Mouse (Mus musculus): ENCODE results near the gene Zgrf1. TPM values are rescaled to one million over a fixed set of nuclear protein-coding genes. Genes with fewer than 3 reads are reported as not detected.

The Zgrf1 gene
- polyA plus RNA-seq, 1 experiment from 2014 or later = 2.8 TPM

DNA sequence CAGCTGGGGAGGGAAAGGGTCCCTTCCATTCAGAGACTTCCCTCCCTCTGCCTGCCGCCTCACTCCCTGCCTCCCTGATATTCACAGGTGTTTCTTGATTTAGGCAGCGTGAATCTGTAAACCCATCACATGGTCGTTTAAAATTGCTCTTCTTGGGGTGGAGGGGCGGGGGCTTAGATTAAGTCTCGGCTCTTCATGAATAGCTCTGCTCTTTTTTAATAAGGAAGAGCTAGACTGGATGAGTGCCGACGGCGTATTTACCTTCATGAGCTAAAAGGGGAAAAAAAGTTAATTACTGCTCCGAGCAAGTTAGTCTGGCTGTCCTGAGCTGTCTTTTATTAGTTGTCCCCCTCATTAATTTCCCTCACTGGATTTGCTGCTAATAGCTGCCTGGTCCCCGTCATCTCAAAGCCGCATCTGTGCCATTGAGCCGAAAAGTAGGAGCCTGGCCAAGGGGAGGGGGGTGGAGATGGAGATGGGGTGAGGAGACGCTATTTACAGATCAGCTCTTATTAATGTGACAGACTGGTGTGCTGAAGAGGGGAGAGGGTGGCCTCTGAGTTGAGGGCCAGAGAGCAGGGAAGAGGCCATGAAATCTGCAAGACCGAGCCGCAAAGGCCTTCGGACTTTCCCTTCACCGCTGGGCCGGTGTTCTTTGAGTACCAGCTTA lies 93.0 kb downstream of the Zgrf1 start:
- Histone ChIP-seq H3K36me3 (ENCODE audit: control insufficient read depth, insufficient read depth, low read length) (no peaks in the 10 kb centered on the region), H3K4me2 (ENCODE audit: low read length) (no peak overlapping the region), H3K27me3 (replicated peaks; ENCODE audit: control insufficient read depth, insufficient read depth, low read length) (peaks cover 13% of the 10 kb centered on the region), H3K4me3 (ENCODE audit: low read length) (no peak overlapping the region), H3K27ac (ENCODE audit: low read depth, low read length) (no peak overlapping the region), H3K4me1 (ENCODE audit: control insufficient read depth, insufficient read depth, low read depth, low read length) (no peaks in the 10 kb centered on the region; the same call in 1 of the 2 replicates), H3K9ac (ENCODE audit: low read depth, low read length) (no peak overlapping the region), H3K9me3 (ENCODE audit: control insufficient read depth, low read length) (no peaks in the 10 kb centered on the region)
- ATAC-seq = no peak
- 34% methylated on average over 18 of the region's 18 CpGs for WGBS

DNA sequence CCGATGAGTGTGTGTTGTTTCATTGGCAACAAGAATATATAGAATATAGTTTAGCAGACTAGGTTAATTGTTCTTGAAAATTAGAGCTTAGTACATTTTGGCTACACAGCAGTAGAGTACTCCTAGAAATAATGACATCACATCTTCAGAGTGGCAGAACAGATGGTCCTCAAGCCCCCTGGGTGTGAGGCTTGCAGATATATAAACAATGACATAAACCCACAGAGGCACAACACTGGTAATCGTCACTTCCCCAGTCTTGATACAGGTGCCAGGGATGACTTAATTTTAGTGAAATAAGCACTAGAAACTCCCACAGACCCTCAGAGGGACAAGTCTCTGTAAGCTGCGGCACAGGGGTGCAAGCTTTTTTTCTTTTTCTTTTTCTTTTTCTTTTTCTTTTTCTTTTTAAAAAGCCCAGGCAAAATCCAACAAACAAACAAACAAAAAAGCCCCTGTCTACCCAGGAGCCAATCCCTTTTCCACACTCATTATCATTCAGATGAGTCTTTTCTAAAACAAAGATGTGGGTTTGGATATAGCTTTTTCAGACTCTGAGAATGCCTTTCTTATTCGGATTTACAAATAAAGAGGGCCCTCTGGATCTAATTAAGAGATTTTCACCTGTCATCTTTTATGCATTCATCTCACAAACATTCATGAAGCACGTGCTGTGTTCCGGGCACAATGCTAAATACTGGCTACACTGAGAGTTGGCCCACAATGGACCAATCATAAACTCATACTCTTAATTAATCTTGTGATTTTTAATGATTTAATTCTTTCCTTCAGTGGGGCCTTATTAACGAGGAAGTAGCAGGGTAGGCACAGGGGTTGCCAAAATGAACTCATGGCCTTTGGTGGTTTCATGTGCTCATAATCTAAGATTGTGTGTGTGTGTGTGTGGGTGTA lies 98.7 kb downstream of the Zgrf1 start:
- Histone ChIP-seq H3K4me2 (ENCODE audit: low read length) (no peak overlapping the region), H3K27me3 (replicated peaks; ENCODE audit: control insufficient read depth, insufficient read depth, low read length) (no peaks in the 10 kb centered on the region; the same call in 1 of the 2 replicates), H3K4me1 (ENCODE audit: control insufficient read depth, insufficient read depth, low read depth, low read length) (no peaks in the 10 kb centered on the region), H3K9ac (ENCODE audit: low read depth, low read length) (no peak overlapping the region), H3K9me3 (ENCODE audit: control insufficient read depth, low read length) (no peaks in the 10 kb centered on the region), H3K27ac (ENCODE audit: low read depth, low read length) (no peak overlapping the region), H3K4me3 (ENCODE audit: low read length) (no peak overlapping the region), H3K36me3 (ENCODE audit: control insufficient read depth, insufficient read depth, low read length) (no peaks in the 10 kb centered on the region)
- WGBS = 34% methylated on average over 7 of the region's 7 CpGs
- ATAC-seq = 0 out of 2 replicates have a peak, but pooled peaks have one; percentile 30

DNA sequence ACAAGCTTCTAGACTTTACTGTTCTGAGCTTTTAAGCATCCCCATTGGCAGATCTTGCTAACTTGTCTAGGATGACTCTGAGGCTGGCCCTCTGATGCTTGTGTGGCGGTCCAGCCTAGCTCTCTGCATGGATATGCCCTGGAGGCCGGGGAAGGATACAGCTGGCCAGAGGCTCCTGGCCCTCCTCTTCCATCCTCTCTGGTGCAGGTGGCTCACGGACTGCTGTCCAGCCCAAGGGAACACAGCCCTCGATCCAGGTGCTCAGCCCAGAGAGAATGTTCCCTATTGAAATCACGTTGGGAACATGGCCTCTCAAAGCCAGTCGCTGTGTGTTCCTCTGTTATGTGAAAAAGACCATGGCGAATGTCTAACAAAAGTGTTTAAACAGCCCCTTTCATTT lies 107.4 kb downstream of the Zgrf1 start:
- Histone ChIP-seq H3K9ac (ENCODE audit: low read depth, low read length) (no peak overlapping the region), H3K4me3 (ENCODE audit: low read length) (no peak overlapping the region), H3K36me3 (ENCODE audit: control insufficient read depth, insufficient read depth, low read length) (no peaks in the 10 kb centered on the region), H3K27ac (ENCODE audit: low read depth, low read length) (no peak overlapping the region), H3K4me1 (ENCODE audit: control insufficient read depth, insufficient read depth, low read depth, low read length) (peaks cover 4% of the 10 kb centered on the region; the same call in 1 of the 2 replicates), H3K4me2 (ENCODE audit: low read length) (no peak overlapping the region), H3K9me3 (ENCODE audit: control insufficient read depth, low read length) (no peaks in the 10 kb centered on the region), H3K27me3 (replicated peaks; ENCODE audit: control insufficient read depth, insufficient read depth, low read length) (no peaks in the 10 kb centered on the region)
- no peak for ATAC-seq
- 58% methylated on average over 7 of the region's 7 CpGs for WGBS

DNA sequence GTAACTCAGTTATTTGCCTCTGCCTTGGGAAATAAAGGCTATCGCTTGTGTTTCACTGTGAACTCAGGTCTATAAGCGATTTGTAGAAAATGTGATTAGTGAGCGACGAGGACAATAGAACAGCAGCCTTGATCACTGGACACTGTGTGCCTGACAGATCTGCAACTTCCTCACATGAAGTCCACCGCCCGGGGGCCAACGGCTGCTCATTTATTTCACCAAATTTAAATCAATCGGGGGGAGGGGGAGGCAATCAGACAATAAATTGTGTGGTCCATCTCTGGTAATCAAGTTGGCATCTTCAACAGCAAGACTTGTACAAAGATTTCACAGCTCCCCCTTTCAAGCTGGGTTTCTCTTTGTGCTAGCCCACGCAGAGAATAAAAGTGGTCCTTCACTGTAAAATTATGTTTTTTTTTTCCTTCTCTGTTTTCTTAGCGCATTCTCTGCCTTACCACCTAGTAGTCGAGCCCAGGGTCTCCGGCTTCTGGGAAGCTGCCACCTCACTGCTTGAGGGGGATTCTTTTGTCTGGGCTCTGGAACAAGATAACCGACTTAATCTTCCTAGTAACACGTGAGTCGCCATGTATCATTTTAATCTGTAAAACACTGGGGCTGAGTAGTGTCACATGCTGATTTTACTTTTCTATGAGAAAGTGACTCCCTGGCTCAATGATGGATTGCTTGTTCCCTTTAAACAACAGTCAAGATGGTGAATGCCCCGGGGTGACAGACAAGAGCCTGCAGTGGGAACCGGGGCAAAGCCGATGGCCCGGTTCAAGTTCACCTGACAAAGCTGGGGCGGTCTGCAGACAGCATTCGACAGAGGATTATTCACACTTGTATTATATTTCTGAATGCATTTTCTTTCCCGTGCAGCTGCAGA lies 108.6 kb downstream of the Zgrf1 start:
- H3K27ac ChIP-seq (ENCODE audit: low read depth, low read length) = no peak overlapping the region
- H3K4me2 ChIP-seq (ENCODE audit: low read length) = peak overlapping the region; percentile 49
- peak overlapping the region; percentile 4; the same call in 1 of the 2 replicates for H3K4me3 ChIP-seq (ENCODE audit: low read length)
- 23% methylated on average over 22 of the region's 22 CpGs for WGBS
- ATAC-seq = no peak
- no peak overlapping the region for H3K9ac ChIP-seq (ENCODE audit: low read depth, low read length)
- H3K27me3 ChIP-seq (replicated peaks; ENCODE audit: control insufficient read depth, insufficient read depth, low read length) = no peaks in the 10 kb centered on the region
- peaks cover 4% of the 10 kb centered on the region; the same call in 1 of the 2 replicates for H3K4me1 ChIP-seq (ENCODE audit: control insufficient read depth, insufficient read depth, low read depth, low read length)
- no peaks in the 10 kb centered on the region for H3K9me3 ChIP-seq (ENCODE audit: control insufficient read depth, low read length)
- H3K36me3 ChIP-seq (ENCODE audit: control insufficient read depth, insufficient read depth, low read length) = no peaks in the 10 kb centered on the region

MicroRNAs encoded within 50 kb of the gene (microRNA counts, 519-probe panel; counts per million panel counts)
- microRNA mmu-miR-302a (1,641 counts per million, percentile 16 among the panel's probes with 10 or more counts), microRNA mmu-miR-302b (969 counts per million, percentile 6 among the panel's probes with 10 or more counts), microRNA mmu-miR-302c (not detected), microRNA mmu-miR-302d (1,996 counts per million, percentile 28 among the panel's probes with 10 or more counts), microRNA mmu-miR-367 (2,363 counts per million, percentile 56 among the panel's probes with 10 or more counts)

Small RNA genes lying within 50 kb of the gene (microRNA-seq; reads per million reads assigned to microRNA genes)
- gene Mir302a (342 reads per million, percentile 65 among the genes with 10 or more reads in this experiment), gene Mir302b (214 reads per million, percentile 60 among the genes with 10 or more reads in this experiment), gene Mir302c (34.2 reads per million, percentile 37 among the genes with 10 or more reads in this experiment), gene Mir302d (304 reads per million, percentile 64 among the genes with 10 or more reads in this experiment), gene Mir367 (not detected)

Other genes with a start within 250 kb of the Zgrf1 start
- 148 and 169 TPM in 2 replicates for gene Ank2, start 54.1 kb upstream of the Zgrf1 start, polyA plus RNA-seq (2015; fragmentation: Nextera tagmentation; extraction: Ambion mirVana)
- gene Larp7, start 140 bp upstream of the Zgrf1 start, polyA plus RNA-seq (2015; fragmentation: Nextera tagmentation; extraction: Ambion mirVana) = 23.1 and 23.7 TPM in 2 replicates
- 2.4 and 3.4 TPM in 2 replicates for gene Neurog2, start 79.6 kb downstream of the Zgrf1 start, polyA plus RNA-seq (2015; fragmentation: Nextera tagmentation; extraction: Ambion mirVana)
- gene Alpk1, start 227.0 kb downstream of the Zgrf1 start, polyA plus RNA-seq (2015; fragmentation: Nextera tagmentation; extraction: Ambion mirVana) = 0.46 and 0.72 TPM in 2 replicates
- 2.8 and 3.8 TPM in 2 replicates for gene Tifa, start 236.3 kb downstream of the Zgrf1 start, polyA plus RNA-seq (2015; fragmentation: Nextera tagmentation; extraction: Ambion mirVana)

All from hindbrain, embryonic 16.5 days (tissue).